Mouse (Mus musculus) frontal cortex, postnatal 14 days (tissue): ENCODE results near the gene Igf2r.
A peak's percentile ranks its signal among the peaks of the same experiment; 100 is the strongest.

Experiments used
- DNase-seq, 2 experiments: peaks; one replicate each; pipeline ENCODE4 v3.0.0; 2022; ENCODE audit warnings: low spot score in 2 of 2

Gene Igf2r

GRCm38 (mm10) chr17:12769380-12769921, at the start of gene Igf2r:
TSS of gene Igf2r (minus strand) at chr17:12769664.
- peak; percentile 70 to 79 for DNase-seq

- no peak for DNase-seq
Measured at GRCm38 (mm10) chr17:12815885-12816284, 46.4 kb upstream of the Igf2r start.

- no peak for DNase-seq
Measured at GRCm38 (mm10) chr17:12814502-12814901, 45.0 kb upstream of the Igf2r start.

GRCm38 (mm10) chr17:12810973-12811303, 41.5 kb upstream of the Igf2r start:
- DNase-seq: no peak

- DNase-seq: peak in 1 of 2 experiments; percentile 40
Measured at GRCm38 (mm10) chr17:12810103-12810972, 40.9 kb upstream of the Igf2r start.

GRCm38 (mm10) chr17:12808851-12809250, 39.4 kb upstream of the Igf2r start:
- DNase-seq: no peak

- no peak for DNase-seq
Measured at GRCm38 (mm10) chr17:12804584-12805445, 35.4 kb upstream of the Igf2r start.

- no peak for DNase-seq
Measured at GRCm38 (mm10) chr17:12801861-12802540, 32.5 kb upstream of the Igf2r start.

GRCm38 (mm10) chr17:12799368-12800275, 30.2 kb upstream of the Igf2r start:
- DNase-seq: no peak

- DNase-seq: no peak
Measured at GRCm38 (mm10) chr17:12798571-12798970, 29.1 kb upstream of the Igf2r start.

GRCm38 (mm10) chr17:12797427-12798029, 28.1 kb upstream of the Igf2r start:
- peak in 1 of 2 experiments; percentile 10 for DNase-seq

- no peak for DNase-seq
Measured at GRCm38 (mm10) chr17:12796633-12797032, 27.2 kb upstream of the Igf2r start.

GRCm38 (mm10) chr17:12793660-12794406, 24.4 kb upstream of the Igf2r start:
- DNase-seq: no peak

- DNase-seq: no peak
Measured at GRCm38 (mm10) chr17:12792422-12793206, 23.1 kb upstream of the Igf2r start.

- no peak for DNase-seq
Measured at GRCm38 (mm10) chr17:12791420-12791819, 22.0 kb upstream of the Igf2r start.

- DNase-seq: no peak
Measured at GRCm38 (mm10) chr17:12791079-12791406, 21.6 kb upstream of the Igf2r start.

- DNase-seq: no peak
Measured at GRCm38 (mm10) chr17:12790353-12791078, 21.1 kb upstream of the Igf2r start.
